Mouse (Mus musculus) bone marrow macrophage, adult 2 months (primary cell): ENCODE measurements around the gene Myo1g. TPM values are rescaled to one million over a fixed set of nuclear protein-coding genes. Genes with fewer than 3 reads are reported as not detected.

Source experiments
- H3K27ac ChIP-seq: 2 replicates; pipeline ENCODE4 v1.5.1; 2012; ENCODE audit warnings: low read depth, low read length; ENCODE audit not compliant: insufficient read depth
- H3K4me1 ChIP-seq: 2 replicates; pipeline ENCODE4 v1.6.1; 2012; ENCODE audit warnings: low read length; ENCODE audit not compliant: control insufficient read depth, insufficient read depth
- H3K4me3 ChIP-seq: 2 replicates; pipeline ENCODE4 v1.5.1; 2012; ENCODE audit warnings: mild to moderate bottlenecking, low read length, moderate library complexity; ENCODE audit not compliant: insufficient read depth
- CTCF ChIP-seq: IDR thresholded peaks from 2 replicates; pipeline ENCODE4 v1.5.1; 2012; ENCODE audit warnings: low read depth, mild to moderate bottlenecking, low read length, moderate library complexity
- POLR2A ChIP-seq: IDR thresholded peaks from 2 replicates; pipeline ENCODE4 v1.6.1; 2012; ENCODE audit warnings: mild to moderate bottlenecking, low read depth, low read length, borderline replicate concordance
- polyA plus RNA-seq: library from polyadenylated mRNA; stranded (reverse); fragments of >200 nt; gene quantifications from 2 replicates; pipeline ENCODE4 v1.2.4, GENCODE M21; 2012; ENCODE audit not compliant: missing spikeins, insufficient read depth, insufficient read length

The Myo1g gene
- polyA plus RNA-seq, 1 experiment = 106 TPM

DNA sequence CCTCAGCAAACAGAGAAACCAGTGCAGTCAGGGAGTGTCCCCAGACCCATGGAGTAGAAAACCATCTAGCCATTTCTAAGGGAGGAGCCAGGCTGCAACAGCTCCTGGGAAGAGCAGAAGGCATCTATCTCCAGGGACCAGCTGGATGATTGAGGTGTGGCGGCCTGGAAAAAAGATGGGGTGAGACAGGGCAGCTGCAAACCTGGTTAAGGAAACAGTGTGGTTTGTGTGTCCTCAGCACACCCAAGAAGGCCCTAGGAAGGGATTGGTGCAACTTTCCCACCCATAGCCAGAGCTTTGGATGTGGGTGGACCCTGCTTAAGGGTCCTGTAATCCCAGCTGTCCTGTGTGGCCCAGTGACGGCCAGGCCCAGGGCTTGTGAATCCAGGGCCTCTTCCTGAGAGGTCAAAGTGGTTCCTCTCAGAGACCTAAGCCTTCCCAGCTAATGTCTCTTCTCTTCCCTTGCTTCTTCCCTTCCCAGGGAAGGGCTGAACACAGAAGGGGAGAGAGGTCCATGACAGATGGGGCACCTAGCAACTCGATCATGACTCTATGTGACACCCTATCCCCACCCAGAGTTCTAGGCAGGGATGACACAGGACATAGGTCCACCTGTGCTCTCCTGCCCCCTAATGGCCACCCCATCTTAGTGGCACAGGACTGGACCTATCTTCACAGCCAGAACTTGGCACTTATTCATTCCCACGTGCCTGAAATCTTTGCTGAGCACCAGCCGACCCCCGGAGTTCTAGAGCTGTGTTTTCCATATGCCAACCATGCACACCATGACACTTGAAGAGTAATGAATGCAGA, 30.9 kb downstream of the Myo1g start:
- H3K4me1 ChIP-seq = peaks cover 15% of the 10 kb centered on the region
- no peak overlapping the region for H3K4me3 ChIP-seq
- peak; percentile 49 for TF ChIP-seq CTCF
- TF ChIP-seq POLR2A = no peak
- H3K27ac ChIP-seq = no peak overlapping the region

DNA sequence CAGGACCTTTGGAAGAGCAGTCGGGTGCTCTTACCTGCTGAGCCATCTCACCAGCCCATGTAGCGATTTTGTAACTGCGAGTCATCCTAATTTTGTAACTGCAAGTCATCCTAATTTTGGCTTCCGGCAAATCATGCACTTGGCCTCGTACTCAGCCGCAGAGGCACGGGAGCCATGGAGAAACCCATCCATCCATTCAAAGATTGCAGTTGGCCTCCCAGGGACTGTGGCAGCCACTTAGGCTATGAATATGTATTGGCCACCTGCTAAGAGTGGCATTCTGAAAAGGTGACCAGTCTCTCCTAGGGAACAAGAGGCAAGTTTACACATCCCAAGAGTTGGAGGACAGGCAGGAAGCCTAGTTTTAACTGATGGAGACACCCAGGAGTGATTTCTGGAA, 31.5 kb downstream of the Myo1g start:
- TF ChIP-seq POLR2A (no peak), CTCF (no peak)

DNA sequence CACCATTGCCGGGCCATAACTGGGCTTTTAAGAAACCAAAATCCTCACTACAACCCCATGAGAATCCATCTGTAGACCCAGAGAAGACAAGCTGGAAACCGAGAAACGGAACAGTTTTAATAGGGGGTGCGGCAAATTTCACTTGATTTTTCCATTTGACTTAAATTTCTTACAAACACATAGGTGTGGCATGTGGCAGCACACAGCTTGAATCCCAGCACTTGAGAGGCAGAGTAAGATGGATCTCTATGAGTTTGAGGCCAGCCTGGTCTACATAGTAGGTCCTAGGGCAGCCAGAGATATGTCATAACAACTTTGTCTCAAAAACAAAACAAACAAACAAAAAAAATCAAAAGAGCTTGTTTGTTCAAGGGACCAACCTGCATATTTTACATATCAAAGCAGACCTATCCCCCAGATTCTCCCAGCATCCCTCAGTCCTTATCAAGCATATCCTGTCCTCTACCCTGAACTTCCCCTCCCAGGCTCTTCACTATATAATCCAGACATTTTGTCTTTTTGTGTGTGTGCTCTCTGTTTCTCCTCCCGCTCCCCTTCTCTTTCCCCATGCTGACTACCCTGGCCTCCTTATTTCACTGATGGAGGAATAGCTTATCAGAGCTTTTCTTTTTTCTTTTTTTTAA, 32.6 kb downstream of the Myo1g start:
- TF ChIP-seq CTCF = no peak
- Histone ChIP-seq H3K4me3 (no peak overlapping the region), H3K27ac (no peak overlapping the region), H3K4me1 (peaks cover 25% of the 10 kb centered on the region)

More for the DNA sequence above, 31.5 kb downstream of the Myo1g start:
- H3K4me1 ChIP-seq = peaks cover 21% of the 10 kb centered on the region
- H3K27ac ChIP-seq = no peak overlapping the region
- no peak overlapping the region for H3K4me3 ChIP-seq

DNA sequence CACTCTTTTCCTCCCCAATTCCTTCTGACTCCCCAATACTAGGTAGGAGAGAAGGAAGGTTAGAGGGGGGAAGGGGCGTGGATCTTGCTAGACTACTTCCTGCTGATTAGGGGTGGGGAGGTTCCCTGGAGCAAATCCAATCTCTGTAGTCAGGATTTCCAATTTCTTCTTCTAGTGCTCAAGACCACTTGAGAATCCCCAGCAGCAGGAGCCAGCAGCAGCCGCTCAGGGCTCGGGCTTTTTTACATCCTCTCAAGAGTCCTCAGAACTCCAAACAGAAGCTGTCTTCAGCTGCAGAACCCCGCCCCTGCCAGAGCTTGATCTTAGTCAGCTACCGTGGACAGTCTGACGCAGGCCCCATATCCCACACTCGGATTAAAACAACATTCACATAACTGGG, 33.3 kb downstream of the Myo1g start:
- peaks cover 25% of the 10 kb centered on the region for H3K4me1 ChIP-seq
- no peak for TF ChIP-seq POLR2A
- no peak for TF ChIP-seq CTCF

DNA sequence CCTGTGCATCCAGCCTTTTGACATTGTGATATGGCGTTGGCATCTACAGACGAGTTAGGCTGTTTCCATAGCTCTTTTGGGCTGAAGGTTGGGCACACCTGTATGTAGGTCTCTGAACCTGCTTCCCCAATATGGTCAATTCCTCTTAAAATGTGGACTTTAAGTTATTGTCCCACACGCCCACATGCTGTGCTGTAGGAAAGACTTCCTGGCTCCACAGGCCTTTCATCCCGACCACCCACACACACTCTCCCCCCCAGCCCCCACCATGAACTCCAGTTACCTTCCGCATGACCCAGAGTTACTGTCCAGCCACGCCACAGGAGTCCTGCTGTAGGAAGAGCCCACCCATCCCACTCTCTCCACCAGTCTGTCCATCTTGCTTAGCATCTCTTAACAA, 33.8 kb downstream of the Myo1g start:
- H3K4me3 ChIP-seq = no peak overlapping the region
- no peak overlapping the region for H3K27ac ChIP-seq
- no peak for TF ChIP-seq POLR2A
- no peak for TF ChIP-seq CTCF
- peaks cover 25% of the 10 kb centered on the region for H3K4me1 ChIP-seq

More for the DNA sequence above, 33.3 kb downstream of the Myo1g start:
- H3K27ac ChIP-seq = no peak overlapping the region
- no peak overlapping the region for H3K4me3 ChIP-seq

DNA sequence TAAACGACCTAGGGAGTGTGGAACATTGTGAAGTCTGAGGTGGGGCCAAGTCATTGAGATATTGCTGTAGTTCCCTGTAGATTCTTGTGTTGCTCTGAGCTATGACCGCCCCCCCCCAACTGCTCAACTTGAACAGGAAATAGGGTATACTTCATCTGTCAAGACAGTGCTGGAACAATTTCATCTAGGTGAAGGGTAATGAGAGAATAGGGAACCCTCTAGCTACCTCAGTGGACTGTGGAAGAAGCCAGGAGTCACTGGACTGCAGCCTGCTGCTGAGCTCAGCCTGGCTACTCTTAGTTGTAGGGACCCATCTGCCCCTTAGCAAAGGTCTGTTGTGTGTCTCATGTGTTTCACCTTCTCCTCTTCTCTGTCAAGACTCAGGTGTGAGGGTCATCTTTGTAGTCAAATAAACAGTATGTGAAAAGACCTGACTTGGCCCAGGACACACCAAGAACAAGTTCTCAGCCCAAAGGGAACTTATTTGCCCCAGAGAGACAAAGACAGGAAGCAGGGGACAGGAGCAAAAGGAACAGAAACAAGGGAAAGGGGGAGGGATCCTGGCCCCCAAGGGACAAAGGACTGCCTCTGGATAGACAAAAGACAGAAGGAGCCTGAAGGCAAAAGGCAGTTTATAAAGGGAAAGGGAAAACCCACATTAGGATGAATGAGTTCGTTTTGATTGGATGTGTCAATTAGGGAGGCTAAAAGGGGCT, 36.4 kb downstream of the Myo1g start:
- peak overlapping the region; percentile 38 for H3K27ac ChIP-seq

DNA sequence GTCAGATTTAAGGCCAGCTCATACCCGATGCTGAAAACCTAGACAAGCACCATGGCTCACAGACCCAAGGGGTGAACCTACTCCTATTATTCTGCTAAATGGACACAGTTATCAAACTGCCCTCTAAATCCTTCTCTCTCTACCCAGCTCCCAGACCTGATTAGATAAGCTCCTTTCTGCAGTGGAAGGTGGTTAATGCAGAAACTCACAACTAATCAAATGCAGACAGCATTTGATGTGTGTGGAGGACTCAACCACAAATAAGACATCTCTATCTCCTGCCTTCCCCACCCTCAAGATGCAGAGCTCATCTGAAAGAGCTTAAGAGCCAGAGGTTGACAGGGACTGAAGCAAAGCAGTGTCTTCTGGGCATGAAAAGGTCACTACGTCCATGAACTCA, 37.7 kb downstream of the Myo1g start:
- Histone ChIP-seq H3K4me1 (peaks cover 21% of the 10 kb centered on the region), H3K4me3 (no peak overlapping the region), H3K27ac (no peak overlapping the region)
- TF ChIP-seq CTCF = no peak

More for the DNA sequence above, 36.4 kb downstream of the Myo1g start:
- no peak overlapping the region for H3K4me3 ChIP-seq
- TF ChIP-seq CTCF = no peak
- TF ChIP-seq POLR2A = no peak
- H3K4me1 ChIP-seq = peaks cover 21% of the 10 kb centered on the region

DNA sequence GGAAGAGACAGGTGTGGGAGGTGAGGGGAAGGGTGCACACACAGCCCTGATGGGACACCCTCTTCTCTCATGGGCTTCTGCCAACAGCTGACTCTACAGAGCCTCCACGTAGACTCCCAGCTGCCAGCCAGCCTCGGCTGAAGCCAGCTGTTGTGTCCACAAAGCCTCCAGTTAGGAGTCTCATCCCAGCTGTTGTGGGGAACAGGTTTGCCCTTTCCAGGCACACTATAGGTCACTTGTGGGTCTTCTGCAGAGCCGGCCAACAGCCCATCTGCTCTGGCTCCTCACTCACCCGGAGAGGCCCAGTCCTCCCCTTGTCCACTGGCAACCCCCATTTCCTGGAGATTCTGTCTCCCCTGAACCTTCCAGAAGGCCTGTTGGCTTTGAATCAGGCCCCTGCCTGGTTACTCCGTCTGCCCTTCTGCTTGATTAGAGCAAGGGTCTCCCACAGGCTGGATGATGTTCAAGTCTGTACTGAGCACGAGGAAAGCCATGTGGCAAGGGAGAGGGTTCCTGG, 39.0 kb downstream of the Myo1g start:
- peaks cover 16% of the 10 kb centered on the region for H3K4me1 ChIP-seq
- TF ChIP-seq POLR2A (no peak), CTCF (no peak)
- no peak overlapping the region for H3K27ac ChIP-seq
- no peak overlapping the region for H3K4me3 ChIP-seq

DNA sequence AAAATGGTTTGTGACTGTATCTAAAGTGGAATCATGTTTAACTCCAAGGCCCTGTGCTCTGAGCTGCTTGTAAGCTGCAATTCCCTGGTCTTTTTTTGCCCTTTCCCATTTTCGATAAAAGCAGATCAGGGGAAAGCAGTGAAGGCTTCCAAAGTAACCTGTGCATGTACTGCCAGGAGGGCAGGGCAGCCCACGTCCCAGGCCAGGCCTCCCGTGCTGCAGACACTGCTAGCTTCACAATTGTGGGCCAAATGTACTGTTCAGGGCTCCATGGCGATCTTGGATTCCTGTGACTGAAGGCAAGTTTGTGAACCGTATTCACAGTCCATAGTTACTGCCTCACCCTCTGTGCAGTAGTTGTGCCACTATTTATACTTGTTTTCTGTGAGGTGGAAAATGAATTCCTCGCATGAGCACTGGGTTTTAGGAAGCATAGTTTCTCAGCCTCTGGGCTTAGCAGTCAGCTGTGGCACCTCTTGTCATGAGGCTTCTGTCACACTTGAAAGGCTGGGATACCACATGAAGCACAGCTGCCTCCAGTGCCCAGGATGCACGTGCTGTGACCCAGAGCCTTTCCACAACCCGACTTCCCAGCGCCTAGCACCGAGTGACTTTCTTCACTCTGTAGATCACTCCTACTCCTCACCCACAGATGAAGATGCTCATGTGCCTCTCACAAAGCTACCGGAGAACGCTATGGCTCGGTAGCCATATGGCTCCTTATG, 39.9 kb downstream of the Myo1g start:
- H3K4me3 ChIP-seq = no peak overlapping the region
- no peak overlapping the region for H3K27ac ChIP-seq
- H3K4me1 ChIP-seq = peaks cover 16% of the 10 kb centered on the region
- TF ChIP-seq CTCF (no peak), POLR2A (no peak)

DNA sequence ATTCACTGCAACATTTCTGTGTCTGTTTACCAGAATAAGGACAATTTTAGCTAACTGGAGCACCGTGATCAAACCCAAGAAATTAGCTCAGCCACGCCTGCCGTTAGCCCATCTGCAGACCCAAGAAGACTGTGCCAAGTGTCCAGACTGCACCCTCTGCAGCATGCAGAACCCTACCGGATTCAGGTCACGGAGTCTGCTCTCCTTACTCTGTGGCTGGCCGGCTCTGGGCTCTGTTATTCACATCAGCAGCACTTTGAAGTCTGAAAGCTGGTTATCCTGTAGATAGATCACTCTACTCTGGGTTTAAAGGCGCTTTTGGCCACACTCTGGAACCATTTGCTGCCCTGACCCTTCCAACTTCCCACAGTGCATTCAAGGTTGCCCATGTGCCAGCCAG, 40.6 kb downstream of the Myo1g start:
- Histone ChIP-seq H3K4me3 (no peak overlapping the region), H3K4me1 (peaks cover 14% of the 10 kb centered on the region), H3K27ac (no peak overlapping the region)
- TF ChIP-seq CTCF = no peak
- TF ChIP-seq POLR2A = no peak
